Mouse (Mus musculus) lung, adult 2 months (tissue): ENCODE measurements around the gene Setd7.

Experiments
- CTCF ChIP-seq: fragments of 200-500 bp; IDR thresholded peaks from 2 replicates; pipeline ENCODE4 v1.5.1; 2011; ENCODE audit warnings: mild to moderate bottlenecking, low read length, control low read depth; ENCODE audit not compliant: insufficient read depth
- POLR2A ChIP-seq: fragments of 200-500 bp; IDR thresholded peaks from 2 replicates; pipeline ENCODE4 v1.6.1; 2011; ENCODE audit warnings: low read depth, mild to moderate bottlenecking, control low read depth, low read length, borderline replicate concordance; ENCODE audit errors: extremely low read depth

GRCm38 (mm10) chr3:51534013-51534412 is 26.7 kb downstream of the Setd7 start:
- no peak for TF ChIP-seq POLR2A
- TF ChIP-seq CTCF = no peak
